Comparison of ENCODE assay signal across 28 mouse cellular contexts in the genomic region with DNA sequence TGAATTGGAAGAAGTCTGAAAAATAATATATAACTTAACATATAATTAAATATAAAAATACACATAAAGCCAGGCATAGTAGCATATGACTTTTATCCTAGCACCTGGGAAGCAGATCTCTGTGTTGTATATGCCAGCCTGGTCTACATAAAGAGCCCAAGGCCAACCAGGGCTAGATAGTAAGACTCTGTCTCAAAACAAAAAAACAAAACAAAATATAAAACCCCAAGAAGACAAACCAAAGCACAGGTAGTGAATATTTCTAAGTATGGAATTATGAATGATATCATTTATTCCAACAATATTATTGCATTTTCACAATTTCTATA. TPM values are rescaled to one million over a fixed set of nuclear protein-coding genes. Genes with fewer than 3 reads are reported as not detected.
A peak's percentile ranks its signal among the peaks of the same experiment; 100 is the strongest.
DNase-seq lines count a peak whose midpoint lies in the region; ATAC-seq and TF ChIP-seq lines count a peak whose summit lies in the region.
"Had no signal": no experiment of that assay in that cellular context is flagged by ENCODE, and none has a peak within 500 bp of the region (broad histone marks: within the 10 kb centered on the region; RNA-seq: fewer than 3 reads in every experiment).

No protein-coding gene starts in this region.

- peak; percentile 59; the same call in 1 of the 2 replicates for ATAC-seq in forebrain, embryonic 16.5 days
- ATAC-seq in forebrain, postnatal 0 days, result no peak; the same call in 1 of the 2 replicates
- ATAC-seq in limb, embryonic 13.5 days (ENCODE audit: low FRiP score, low read depth), result 0 out of 2 replicates have a peak, but pooled peaks have one; percentile 11
- peak; percentile 48 for ATAC-seq in hindbrain, embryonic 16.5 days
- ATAC-seq in hindbrain, postnatal 0 days, result peak; percentile 51; the same call in 1 of the 2 replicates
- ATAC-seq: inflammation-experienced regulatory T-cells, adult 6 months had no signal

- H3K27me3 ChIP-seq in forebrain, embryonic 16.5 days (replicated peaks; ENCODE audit: control insufficient read depth, insufficient read depth, low read length), result no peaks in the 10 kb centered on the region
- H3K27me3 ChIP-seq in forebrain, postnatal 0 days (ENCODE audit: insufficient read depth, low read length), result no peaks in the 10 kb centered on the region
- no peaks in the 10 kb centered on the region for H3K27me3 ChIP-seq in limb, embryonic 13.5 days
- no peaks in the 10 kb centered on the region for H3K27me3 ChIP-seq in limb, embryonic 10.5 days (ENCODE audit: low read depth, poor library complexity, severe bottlenecking)
- H3K27me3 ChIP-seq in hindbrain, embryonic 16.5 days (replicated peaks; ENCODE audit: control insufficient read depth, insufficient read depth, low read length), result no peaks in the 10 kb centered on the region
- no peaks in the 10 kb centered on the region for H3K27me3 ChIP-seq in hindbrain, postnatal 0 days (ENCODE audit: insufficient read depth, low read length)
- H3K27me3 ChIP-seq: embryonic facial prominence, embryonic 13.5 days; liver, embryonic 15.5 days; lung, embryonic 15.5 days; midbrain, embryonic 12.5 days; neural tube, embryonic 12.5 days had no signal

- H3K4me3 ChIP-seq in forebrain, embryonic 16.5 days (replicated peaks; ENCODE audit: low read length), result no peak overlapping the region
- H3K4me3 ChIP-seq in forebrain, postnatal 0 days (ENCODE audit: low read depth, low read length), result no peak overlapping the region
- no peak overlapping the region for H3K4me3 ChIP-seq in limb, embryonic 13.5 days
- no peak overlapping the region for H3K4me3 ChIP-seq in limb, embryonic 10.5 days
- H3K4me3 ChIP-seq in hindbrain, embryonic 16.5 days (ENCODE audit: low read length), result no peak overlapping the region
- H3K4me3 ChIP-seq in hindbrain, postnatal 0 days (ENCODE audit: low read length), result no peak overlapping the region
- H3K4me3 ChIP-seq: embryonic facial prominence, embryonic 13.5 days; erythroblast, embryonic 14.5 days; heart, embryonic 10.5 days; liver, embryonic 15.5 days; lung, embryonic 15.5 days; midbrain, embryonic 12.5 days; neural tube, embryonic 12.5 days had no signal

- peaks cover 5% of the 10 kb centered on the region; the same call in 1 of the 2 replicates for H3K36me3 ChIP-seq in forebrain, embryonic 16.5 days (ENCODE audit: control insufficient read depth, insufficient read depth)
- H3K36me3 ChIP-seq in forebrain, postnatal 0 days (ENCODE audit: insufficient read depth), result peaks cover 8% of the 10 kb centered on the region
- peaks cover 29% of the 10 kb centered on the region for H3K36me3 ChIP-seq in limb, embryonic 13.5 days
- H3K36me3 ChIP-seq in limb, embryonic 10.5 days, result peaks cover 67% of the 10 kb centered on the region
- peaks cover 5% of the 10 kb centered on the region; the same call in 1 of the 2 replicates for H3K36me3 ChIP-seq in hindbrain, embryonic 16.5 days (ENCODE audit: control insufficient read depth, insufficient read depth, low read length)
- H3K36me3 ChIP-seq in hindbrain, postnatal 0 days (ENCODE audit: insufficient read depth, low read length), result peaks cover 4% of the 10 kb centered on the region; the same call in 1 of the 2 replicates

- H3K9me3 ChIP-seq in forebrain, embryonic 16.5 days (ENCODE audit: control insufficient read depth, low read length), result no peaks in the 10 kb centered on the region
- H3K9me3 ChIP-seq in forebrain, postnatal 0 days (ENCODE audit: low read length), result no peaks in the 10 kb centered on the region
- H3K9me3 ChIP-seq in limb, embryonic 13.5 days, result no peaks in the 10 kb centered on the region
- no peaks in the 10 kb centered on the region for H3K9me3 ChIP-seq in limb, embryonic 10.5 days (replicated peaks)
- no peaks in the 10 kb centered on the region for H3K9me3 ChIP-seq in hindbrain, embryonic 16.5 days (ENCODE audit: control insufficient read depth, low read length)
- H3K9me3 ChIP-seq in hindbrain, postnatal 0 days (ENCODE audit: low read length), result no peaks in the 10 kb centered on the region
- H3K9me3 ChIP-seq: embryonic facial prominence, embryonic 13.5 days; heart, embryonic 10.5 days; liver, embryonic 15.5 days; lung, embryonic 15.5 days; midbrain, embryonic 12.5 days; neural tube, embryonic 12.5 days had no signal

- TF ChIP-seq CTCF in forebrain, postnatal 0 days (IDR thresholded peaks at IDR 0.05; ENCODE audit: low read depth), result no peak
- TF ChIP-seq CTCF in hindbrain, postnatal 0 days (IDR thresholded peaks at IDR 0.05; ENCODE audit: low read depth), result no peak

- no peak overlapping the region for H3K4me2 ChIP-seq in forebrain, embryonic 16.5 days (ENCODE audit: low read length)
- no peak overlapping the region for H3K4me2 ChIP-seq in forebrain, postnatal 0 days (ENCODE audit: low read depth)
- no peak overlapping the region for H3K4me2 ChIP-seq in limb, embryonic 13.5 days (replicated peaks)
- H3K4me2 ChIP-seq in hindbrain, embryonic 16.5 days (ENCODE audit: low read length), result no peak overlapping the region
- no peak overlapping the region for H3K4me2 ChIP-seq in hindbrain, postnatal 0 days (ENCODE audit: low read depth, low read length)
- H3K4me2 ChIP-seq: embryonic facial prominence, embryonic 13.5 days; liver, embryonic 15.5 days; lung, embryonic 15.5 days; midbrain, embryonic 12.5 days; neural tube, embryonic 12.5 days had no signal

- DNase-seq in forebrain, postnatal 0 days, result no peak
- no peak for DNase-seq in limb, embryonic 10.5 days (ENCODE audit: low spot score)
- DNase-seq in hindbrain, postnatal 0 days (ENCODE audit: low spot score), result no peak
- no peak for DNase-seq in yolk sac, embryonic 10.5 days (ENCODE audit: low spot score)
- DNase-seq: adrenal gland, postnatal 25 days; B cell, adult 2 months; cerebellum, adult 11-12 months; cerebellum, adult 9-11 months; gastrocnemius, postnatal 14 days; heart, postnatal 36 days; kidney, adult 11 months; kidney, postnatal 14 days; layer of hippocampus, adult 9-11 months; right cerebral cortex, postnatal 14 days had no signal

- no peak overlapping the region for H3K9ac ChIP-seq in forebrain, embryonic 16.5 days (replicated peaks; ENCODE audit: low read depth, low read length)
- no peak overlapping the region for H3K9ac ChIP-seq in forebrain, postnatal 0 days
- no peak overlapping the region for H3K9ac ChIP-seq in limb, embryonic 13.5 days
- H3K9ac ChIP-seq in hindbrain, embryonic 16.5 days (ENCODE audit: low read depth, low read length), result no peak overlapping the region
- H3K9ac ChIP-seq in hindbrain, postnatal 0 days (replicated peaks; ENCODE audit: low read length), result no peak overlapping the region
- H3K9ac ChIP-seq: embryonic facial prominence, embryonic 13.5 days; liver, embryonic 15.5 days; lung, embryonic 15.5 days; midbrain, embryonic 12.5 days; neural tube, embryonic 12.5 days had no signal

- H3K4me1 ChIP-seq in forebrain, embryonic 16.5 days (replicated peaks; ENCODE audit: control insufficient read depth, insufficient read depth, low read length), result peaks cover 3% of the 10 kb centered on the region
- H3K4me1 ChIP-seq in forebrain, postnatal 0 days (ENCODE audit: insufficient read depth), result no peaks in the 10 kb centered on the region
- no peaks in the 10 kb centered on the region for H3K4me1 ChIP-seq in limb, embryonic 13.5 days
- no peaks in the 10 kb centered on the region for H3K4me1 ChIP-seq in limb, embryonic 10.5 days
- H3K4me1 ChIP-seq in hindbrain, embryonic 16.5 days (ENCODE audit: control insufficient read depth, insufficient read depth, low read depth, low read length), result no peaks in the 10 kb centered on the region
- H3K4me1 ChIP-seq in hindbrain, postnatal 0 days (ENCODE audit: insufficient read depth, low read length), result no peaks in the 10 kb centered on the region
- H3K4me1 ChIP-seq: embryonic facial prominence, embryonic 13.5 days; heart, embryonic 10.5 days; liver, embryonic 15.5 days; lung, embryonic 15.5 days; midbrain, embryonic 12.5 days; neural tube, embryonic 12.5 days had no signal

- H3K27ac ChIP-seq in forebrain, embryonic 16.5 days (ENCODE audit: low read length), result no peak overlapping the region
- no peak overlapping the region for H3K27ac ChIP-seq in forebrain, postnatal 0 days (ENCODE audit: low read depth, low read length)
- no peak overlapping the region for H3K27ac ChIP-seq in limb, embryonic 13.5 days
- H3K27ac ChIP-seq in limb, embryonic 10.5 days, result no peak overlapping the region
- H3K27ac ChIP-seq in hindbrain, embryonic 16.5 days (ENCODE audit: low read depth, low read length), result no peak overlapping the region
- H3K27ac ChIP-seq in hindbrain, postnatal 0 days, result no peak overlapping the region
- H3K27ac ChIP-seq: embryonic facial prominence, embryonic 13.5 days; heart, embryonic 10.5 days; liver, embryonic 15.5 days; lung, embryonic 15.5 days; midbrain, embryonic 12.5 days; neural tube, embryonic 12.5 days had no signal

RNA-seq across cellular contexts. Expression of gene Coch, which starts 30.2 kb away (rescaled TPM):
- 9.3 and 11.4 TPM in 2 replicates for polyA plus RNA-seq in forebrain, embryonic 16.5 days (2015; fragmentation: Nextera tagmentation; extraction: Ambion mirVana)
- total RNA-seq in forebrain, postnatal 0 days (2014; rRNA removed), result 14.2 and 18.2 TPM in 2 replicates
- polyA plus RNA-seq in forebrain, postnatal 0 days (2015; fragmentation: Nextera tagmentation; extraction: Ambion mirVana), result 10.5 and 13.4 TPM in 2 replicates
- 3.4 and 4.5 TPM in 2 replicates for polyA plus RNA-seq in limb, embryonic 13.5 days (2015; fragmentation: Nextera tagmentation; extraction: Ambion mirVana)
- 0.85 and 1.0 TPM in 2 replicates for polyA plus RNA-seq in limb, embryonic 10.5 days (2016; fragmentation: Nextera tagmentation; extraction: Ambion mirVana)
- polyA plus RNA-seq in hindbrain, embryonic 16.5 days (2015; fragmentation: Nextera tagmentation; extraction: Ambion mirVana), result 26.5 and 29.6 TPM in 2 replicates
- 28.5 and 50.7 TPM in 2 replicates for total RNA-seq in hindbrain, postnatal 0 days (2014; rRNA removed)
- polyA plus RNA-seq in hindbrain, postnatal 0 days (2015; fragmentation: Nextera tagmentation; extraction: Ambion mirVana), result 23.8 and 25.2 TPM in 2 replicates
- total RNA-seq: granulocyte monocyte progenitor cell, adult 5-6 weeks; liver, adult 2 months; megakaryocyte progenitor cell, adult 5-6 weeks had no signal
- polyA plus RNA-seq: erythroblast, embryonic 14.5 days; liver, adult 2 months had no signal
